Mouse (Mus musculus) cerebellum, adult 8-10 months (tissue): ENCODE measurements at regions not wholly inside any gene's neighbourhood (a gene's known extent, or its start where the extent isn't known, plus 50 kb on each side); places are given as distances from the start of the nearest gene placed in this dataset.

Experiments
- DNase-seq: peaks from one replicate; pipeline ENCODE4 v3.0.0; 2022

- no peak for DNase-seq
Observed at GRCm38 (mm10) chr10:29921658-29922057, 278.7 kb downstream of the Cenpw start.

- no peak for DNase-seq
Observed at GRCm38 (mm10) chr10:29897780-29898363, 302.5 kb downstream of the Cenpw start.

- DNase-seq: no peak
Observed at GRCm38 (mm10) chr10:29864566-29864965, 328.9 kb upstream of the Rspo3 start.

GRCm38 (mm10) chr10:29855749-29856313, 320.2 kb upstream of the Rspo3 start:
- no peak for DNase-seq

DNA sequence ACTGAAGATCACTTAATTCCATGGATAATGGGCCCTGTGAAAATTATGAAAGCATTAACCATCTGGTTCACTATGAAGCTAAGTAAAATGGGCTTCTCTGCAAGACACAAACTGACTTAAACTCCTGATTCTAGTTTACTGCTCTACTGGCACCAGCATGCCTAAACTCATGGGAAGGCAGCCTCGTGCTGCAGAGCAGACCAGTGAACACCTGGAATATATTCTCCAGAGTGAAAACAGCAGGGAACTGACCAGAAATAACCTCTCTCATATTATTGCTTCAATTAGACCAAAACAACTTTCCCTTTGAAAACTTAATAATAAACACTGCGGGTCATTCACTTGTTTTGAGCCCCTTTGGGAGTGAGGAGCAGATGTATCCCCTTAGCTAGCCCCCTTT, 316.8 kb upstream of the Rspo3 start:
- no peak for DNase-seq

GRCm38 (mm10) chr10:29824939-29825658, 289.4 kb upstream of the Rspo3 start:
- DNase-seq: no peak

GRCm38 (mm10) chr10:29824413-29824812, 288.7 kb upstream of the Rspo3 start:
- no peak for DNase-seq

DNA sequence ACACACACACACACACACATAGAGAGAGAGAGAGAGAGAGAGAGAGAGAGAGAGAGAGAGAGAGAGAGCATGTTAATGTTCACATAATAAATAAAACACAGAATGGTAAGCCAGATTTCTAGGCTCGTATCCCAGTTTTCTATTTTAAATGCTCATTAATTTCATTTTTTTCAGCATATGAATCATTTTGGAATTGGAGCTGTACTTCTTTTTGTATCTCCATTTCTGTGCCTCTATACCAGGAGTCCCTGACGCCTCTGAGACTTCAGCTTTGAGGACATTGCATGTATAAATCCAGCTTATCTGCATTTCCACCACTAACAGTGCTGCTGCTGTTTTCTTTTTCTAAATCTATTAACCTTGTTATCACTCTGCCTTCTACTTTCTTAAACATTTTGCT, 287.5 kb upstream of the Rspo3 start:
- DNase-seq: no peak

GRCm38 (mm10) chr10:29803915-29804545, 268.4 kb upstream of the Rspo3 start:
- DNase-seq: peak; percentile 17

DNA sequence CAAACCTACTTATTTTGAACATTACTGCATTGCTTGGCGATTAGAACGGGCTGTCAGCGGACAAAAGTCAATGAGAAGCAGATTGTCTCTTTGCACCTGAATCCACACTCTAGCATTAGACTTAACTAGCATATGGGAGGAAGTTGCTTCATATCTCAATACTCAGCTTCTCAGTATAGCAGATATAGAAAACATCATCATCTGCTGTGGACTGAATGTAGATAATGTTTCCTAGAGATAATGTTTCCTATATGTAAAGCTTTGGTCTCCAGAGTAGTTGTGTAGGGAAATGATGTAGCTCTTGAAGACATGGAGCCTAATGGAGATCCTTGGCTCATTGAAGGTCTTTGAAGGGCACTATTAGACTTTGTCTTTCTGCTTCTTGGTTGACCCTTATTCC, 267.0 kb upstream of the Rspo3 start:
- no peak for DNase-seq

GRCm38 (mm10) chr10:29794663-29795062, 259.0 kb upstream of the Rspo3 start:
- DNase-seq: no peak

- no peak for DNase-seq
Observed at GRCm38 (mm10) chr10:29786220-29786810, 250.6 kb upstream of the Rspo3 start.

DNA sequence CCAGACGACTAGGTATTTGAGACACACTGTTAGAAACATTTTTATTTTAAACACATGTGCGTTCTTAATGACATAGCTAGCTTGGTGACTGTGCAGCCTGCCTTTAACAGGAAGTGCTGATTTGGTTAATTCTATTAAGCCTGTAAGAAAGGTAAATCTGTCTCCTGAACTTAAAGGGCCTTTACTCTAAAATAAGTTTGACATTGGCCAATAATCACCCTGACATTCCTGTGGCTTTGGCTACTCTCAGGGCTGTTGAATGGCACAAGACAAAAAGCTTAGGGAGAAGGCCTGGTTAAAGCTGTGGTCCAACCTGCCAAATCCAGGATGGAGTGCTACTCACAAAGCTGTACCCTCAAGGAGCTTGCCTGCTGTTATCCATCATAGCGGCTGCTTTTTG, 201.0 kb upstream of the Rspo3 start:
- no peak for DNase-seq

GRCm38 (mm10) chr10:29725319-29725718, 189.7 kb upstream of the Rspo3 start:
- no peak for DNase-seq

- no peak for DNase-seq
Observed at GRCm38 (mm10) chr10:29710967-29711366, 175.3 kb upstream of the Rspo3 start.

GRCm38 (mm10) chr10:29708653-29709052, 173.0 kb upstream of the Rspo3 start:
- no peak for DNase-seq

DNA sequence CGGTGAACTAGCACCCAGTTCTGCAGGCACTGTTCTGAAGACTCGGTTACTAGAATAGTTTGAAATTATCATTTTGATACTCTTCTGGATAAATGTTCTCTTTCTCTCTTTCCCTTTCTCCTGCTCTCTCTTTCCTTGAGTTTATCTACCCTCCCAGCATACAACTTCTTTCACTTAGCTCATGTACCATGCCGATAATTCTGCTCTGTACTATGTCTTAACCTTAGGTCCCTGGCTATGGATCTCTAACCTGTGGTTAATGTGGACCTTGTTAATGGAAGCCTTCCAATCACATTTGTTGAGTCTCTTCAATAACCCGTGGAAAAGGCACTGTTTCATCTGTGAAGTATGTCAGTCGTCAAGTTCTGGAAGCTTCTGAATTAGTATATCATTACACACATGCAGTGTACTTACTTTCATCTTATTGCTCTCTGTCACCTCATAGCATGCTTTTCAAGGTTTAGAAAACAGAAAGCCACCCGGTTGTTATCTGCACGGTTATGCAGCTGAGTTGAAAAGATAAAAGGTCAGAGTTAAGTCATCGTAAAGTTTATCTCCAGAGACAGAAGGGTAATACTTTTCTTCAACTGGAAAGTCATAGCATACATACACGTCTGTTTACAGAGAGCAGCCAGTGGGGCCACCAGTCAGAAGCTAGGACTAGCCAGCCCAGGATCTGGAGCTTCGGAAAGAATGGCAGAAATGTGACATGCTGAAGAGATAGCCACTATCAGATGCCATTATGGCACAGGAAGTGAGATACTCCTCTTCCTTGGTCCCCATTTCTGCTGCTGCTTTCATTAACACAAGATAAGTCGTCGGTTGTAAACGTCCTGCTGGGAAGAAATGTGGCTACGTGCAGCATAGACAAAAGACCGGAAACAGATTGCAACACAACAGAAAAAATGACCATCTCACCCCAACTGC, 157.6 kb upstream of the Rspo3 start:
- DNase-seq: no peak

GRCm38 (mm10) chr10:29689529-29689928, 153.9 kb upstream of the Rspo3 start:
- no peak for DNase-seq

DNA sequence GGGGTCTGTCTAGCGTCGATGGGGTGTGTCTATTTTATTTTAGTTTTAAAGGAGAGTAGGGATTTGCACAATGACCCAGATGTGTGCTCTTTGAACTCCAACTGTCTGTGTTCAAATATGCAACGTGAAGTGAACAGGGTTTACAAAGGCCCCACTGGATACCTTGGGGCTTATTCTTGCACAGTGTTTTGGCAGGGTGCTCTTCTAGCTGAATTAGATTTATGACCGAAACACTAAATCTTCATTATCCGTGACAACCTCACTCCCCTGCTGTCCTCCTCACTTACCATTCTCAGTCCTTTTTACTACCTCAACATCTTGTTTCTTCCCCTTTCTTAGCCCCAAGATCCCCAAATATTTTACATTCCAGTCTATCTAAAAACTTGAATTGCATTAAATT, 151.3 kb upstream of the Rspo3 start:
- DNase-seq: no peak

GRCm38 (mm10) chr10:29674377-29674776, 138.7 kb upstream of the Rspo3 start:
- no peak for DNase-seq

DNA sequence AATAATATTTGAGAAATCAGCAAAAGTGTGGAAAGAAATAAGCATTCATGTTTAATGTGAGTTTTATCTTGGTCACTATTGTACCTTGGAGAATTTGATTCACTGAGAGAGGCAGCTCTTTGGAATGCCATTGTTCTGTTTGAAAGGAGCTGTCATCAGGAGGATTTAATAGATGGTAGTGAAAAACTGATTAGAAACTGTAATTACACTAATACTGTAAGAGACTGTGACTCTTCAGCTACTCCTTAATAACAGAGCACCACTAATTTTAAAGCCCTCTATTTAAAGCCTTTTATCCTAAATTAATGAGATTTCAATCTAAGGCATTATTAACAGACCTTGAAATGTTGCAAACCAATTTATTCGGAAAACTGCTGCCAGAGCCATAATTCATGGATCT, 126.1 kb upstream of the Rspo3 start:
- DNase-seq: no peak

GRCm38 (mm10) chr10:29640249-29640648, 104.6 kb upstream of the Rspo3 start:
- DNase-seq: no peak

DNA sequence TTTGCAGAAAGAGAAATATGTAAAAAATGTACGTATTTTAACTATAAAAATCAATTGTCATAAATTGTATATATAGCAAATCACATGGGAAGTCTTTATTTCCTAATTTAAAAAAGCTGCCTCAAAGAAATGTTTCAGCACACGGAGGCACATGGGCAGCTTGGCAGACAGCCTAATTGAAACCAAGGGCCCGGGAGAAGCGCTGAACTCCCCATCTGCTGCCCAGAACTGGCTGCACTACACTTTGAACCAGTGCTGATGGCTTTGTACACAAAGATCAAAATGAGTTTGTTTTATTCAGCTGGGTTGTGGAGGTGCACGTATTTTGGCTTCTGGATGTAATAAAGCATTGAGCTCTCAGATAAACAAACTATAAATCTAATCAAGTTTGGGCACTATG, 100.2 kb upstream of the Rspo3 start:
- peak; percentile 6 for DNase-seq
